Mouse (Mus musculus): Measurements from ENCODE around the gene Shcbp1l. TPM values are rescaled to one million over a fixed set of nuclear protein-coding genes. Genes with fewer than 3 reads are reported as not detected.
"Not testable (repeated sequence)": the region's sequence is repeated elsewhere in the genome, so short reads cannot be mapped to it uniquely, and the experiment has no call there.

Shcbp1l gene
- not detected for total RNA-seq (2021)
- long read RNA-seq, experiment 1: 0 reads
- long read RNA-seq, experiment 2: 0 reads

DNA sequence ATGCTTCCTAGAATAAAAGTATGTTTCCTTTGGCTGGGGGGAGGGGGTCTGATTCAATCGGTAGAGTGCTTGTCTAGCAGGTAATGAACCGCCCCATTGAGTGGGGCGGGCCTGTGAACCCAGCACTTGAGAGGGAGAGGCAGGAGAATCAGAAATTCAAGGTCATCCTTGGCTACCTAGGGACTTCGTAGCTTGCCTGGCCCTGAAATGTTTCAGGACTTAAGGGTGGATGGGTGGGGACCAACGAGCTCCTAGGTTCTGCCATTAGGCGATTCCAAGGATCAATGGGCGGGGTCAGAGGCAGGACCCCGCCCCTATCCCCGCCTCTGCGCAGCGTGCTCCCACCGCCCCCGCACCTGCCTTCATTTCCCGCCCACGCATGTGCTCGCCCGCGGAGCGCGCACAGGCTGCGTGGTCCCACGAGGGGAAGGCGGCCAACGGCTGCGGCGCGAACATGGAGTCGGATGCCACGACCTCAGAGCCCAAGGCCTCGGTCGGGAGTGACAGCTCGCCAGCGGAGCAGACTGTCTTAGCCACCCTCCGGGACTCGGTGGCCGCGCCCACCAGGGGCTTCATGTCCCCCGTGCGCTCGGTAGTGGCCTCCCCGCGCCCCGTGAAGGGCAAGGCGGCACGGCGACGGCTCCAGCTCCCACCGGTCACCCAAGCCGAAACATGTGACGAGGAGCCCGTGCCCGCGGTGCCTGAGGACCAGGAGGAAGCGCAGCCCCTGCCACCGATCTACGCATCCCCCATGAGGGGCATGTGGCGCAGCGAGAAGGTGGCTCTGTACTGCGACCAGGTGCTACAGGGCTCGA lies at the start of gene Shcbp1l:
TSS of gene Shcbp1l (plus strand) at position 393 of the 815 bp plus-strand sequence.
- TF ChIP-seq CTCF (IDR thresholded peaks at IDR 0.05): no peak
- Histone ChIP-seq H3K27ac (no peak within 1 kb of the TSS), H3K4me3 (peak within 1 kb of the TSS; percentile 73)
- intact Hi-C loops (cut with DNase I): no loop called here
- peak; percentile 64 for DNase-seq

DNA sequence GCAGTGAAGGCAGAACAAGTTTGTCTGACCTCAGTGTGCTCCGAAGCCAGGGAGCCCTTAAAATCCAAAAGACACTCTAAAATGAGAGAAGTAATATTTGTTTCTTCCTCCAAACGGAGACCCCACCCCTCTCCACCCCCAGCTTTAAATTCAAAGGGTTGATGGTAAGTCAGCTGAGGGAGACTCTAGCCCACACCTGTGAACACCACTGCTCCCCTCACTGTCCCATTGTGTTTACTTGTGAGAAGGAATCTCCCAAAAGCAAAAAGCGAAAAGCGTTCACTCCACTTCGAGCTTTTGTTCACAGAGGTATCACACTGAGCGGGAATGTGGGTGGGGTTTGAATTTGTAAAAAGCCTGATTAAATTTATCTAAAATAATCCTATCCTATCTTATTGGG lies 48.5 kb upstream of the Shcbp1l start:
- no peak for TF ChIP-seq CTCF (IDR thresholded peaks at IDR 0.05)
- no peak overlapping the region for H3K27ac ChIP-seq
- no peak for DNase-seq
- no peak overlapping the region for H3K4me3 ChIP-seq
- intact Hi-C loops (cut with DNase I): no loop called here

DNA sequence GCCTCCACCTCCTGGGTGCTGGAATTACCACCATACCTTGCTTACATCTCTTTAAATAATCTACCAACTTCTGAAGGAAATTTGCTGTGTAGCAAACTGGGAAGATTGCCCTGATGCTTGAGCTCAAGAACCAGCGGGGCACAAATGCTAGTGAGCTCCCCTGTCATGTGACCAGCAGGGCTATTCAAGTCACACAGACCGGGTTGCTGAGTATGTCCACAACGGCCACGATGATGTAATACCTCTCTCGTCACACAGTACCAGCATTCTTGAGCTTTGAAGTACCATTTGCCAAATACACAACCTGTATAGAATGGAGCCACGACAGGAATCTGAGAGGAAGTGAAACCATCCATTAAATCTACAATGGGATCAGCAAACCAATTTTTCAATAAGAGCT lies 46.4 kb upstream of the Shcbp1l start:
- TF ChIP-seq CTCF (IDR thresholded peaks at IDR 0.05): no peak
- H3K27ac ChIP-seq: no peak overlapping the region
- no peak for DNase-seq
- no peak overlapping the region for H3K4me3 ChIP-seq
- intact Hi-C loops (cut with DNase I): no loop called here

DNA sequence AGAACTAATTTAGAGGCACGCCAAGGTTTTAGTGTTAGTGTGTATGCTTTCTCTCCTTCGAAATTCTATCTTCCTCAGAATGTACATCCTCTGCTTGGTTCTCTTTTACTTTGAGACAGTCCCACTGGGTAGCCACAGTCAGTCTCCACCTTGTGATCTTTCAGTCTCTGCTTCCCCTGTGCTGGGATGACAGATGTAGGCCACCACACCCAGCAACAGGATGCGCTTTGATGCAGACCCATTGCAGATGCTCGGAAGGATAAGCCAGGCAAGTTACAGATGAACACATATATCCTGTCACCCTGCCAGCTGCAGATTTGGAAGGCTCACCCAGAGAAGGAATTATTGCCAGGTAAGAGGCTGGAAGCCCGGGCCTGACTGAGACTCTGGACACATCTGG lies 45.1 kb upstream of the Shcbp1l start:
- TF ChIP-seq CTCF (IDR thresholded peaks at IDR 0.05): no peak
- H3K4me3 ChIP-seq: no peak overlapping the region
- intact Hi-C loops (cut with DNase I): loop anchor here (10.0 kb wide), 1 partner anchor 585 kb away; no protein-coding TSS in a partner anchor
- no peak overlapping the region for H3K27ac ChIP-seq
- DNase-seq: no peak

DNA sequence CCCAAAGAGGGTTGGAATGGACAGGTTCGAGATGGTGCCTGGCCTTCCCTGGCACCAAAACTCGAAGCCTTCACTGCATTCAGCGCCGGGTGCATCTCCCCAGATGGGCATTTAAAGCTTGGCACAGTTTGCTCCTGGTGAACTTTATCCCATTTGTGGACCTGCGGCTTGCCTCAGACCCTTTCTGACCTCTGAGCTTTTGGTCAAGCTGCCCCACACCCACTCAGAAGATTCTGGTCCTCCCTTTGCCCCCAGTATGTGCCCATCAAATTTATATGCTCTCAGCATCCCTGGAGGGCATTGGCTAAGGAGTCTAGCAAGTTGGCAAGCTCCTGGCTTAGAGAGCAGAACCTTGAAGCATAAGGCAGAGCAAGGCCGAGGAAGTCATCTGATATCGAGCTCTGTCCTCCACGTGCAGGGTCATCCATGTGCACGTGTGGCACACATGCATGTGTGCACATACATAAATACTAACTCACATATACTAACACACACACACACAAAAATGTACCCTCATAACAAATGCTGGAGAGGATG lies 44.1 kb upstream of the Shcbp1l start:
- no peak for TF ChIP-seq CTCF (IDR thresholded peaks at IDR 0.05)
- intact Hi-C loops (cut with DNase I): loop anchor here (10.0 kb wide), 1 partner anchor 586 kb away; no protein-coding TSS in a partner anchor
- Histone ChIP-seq H3K27ac (no peak overlapping the region), H3K4me3 (no peak overlapping the region)
- no peak for DNase-seq

DNA sequence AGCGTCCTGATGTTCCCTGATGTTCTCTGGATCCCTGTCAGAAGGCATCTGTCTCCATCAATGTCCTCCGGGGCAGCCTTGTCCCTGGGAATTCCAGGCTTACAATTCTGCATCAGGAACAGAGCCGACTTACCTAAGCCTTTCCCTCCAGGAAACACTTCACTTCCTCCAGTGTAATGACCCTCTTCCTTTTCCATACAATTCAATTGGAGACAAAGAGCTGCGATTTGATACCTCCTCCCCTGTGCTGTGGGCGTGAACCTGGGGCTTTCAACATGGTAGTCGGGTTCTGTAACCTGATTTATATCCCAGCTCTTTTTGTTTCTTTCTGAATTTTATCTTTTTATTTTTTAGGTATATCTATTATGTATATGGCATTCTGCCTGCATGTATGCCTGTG lies 39.9 kb upstream of the Shcbp1l start:
- no peak overlapping the region for H3K4me3 ChIP-seq
- no peak overlapping the region for H3K27ac ChIP-seq
- DNase-seq: no peak
- intact Hi-C loops (cut with DNase I): loop anchor here (5.0 to 10.0 kb wide), 3 partner anchors 53 to 590 kb away; partner anchors contain the start of gene Lamc1
- TF ChIP-seq CTCF (IDR thresholded peaks at IDR 0.05): no peak

DNA sequence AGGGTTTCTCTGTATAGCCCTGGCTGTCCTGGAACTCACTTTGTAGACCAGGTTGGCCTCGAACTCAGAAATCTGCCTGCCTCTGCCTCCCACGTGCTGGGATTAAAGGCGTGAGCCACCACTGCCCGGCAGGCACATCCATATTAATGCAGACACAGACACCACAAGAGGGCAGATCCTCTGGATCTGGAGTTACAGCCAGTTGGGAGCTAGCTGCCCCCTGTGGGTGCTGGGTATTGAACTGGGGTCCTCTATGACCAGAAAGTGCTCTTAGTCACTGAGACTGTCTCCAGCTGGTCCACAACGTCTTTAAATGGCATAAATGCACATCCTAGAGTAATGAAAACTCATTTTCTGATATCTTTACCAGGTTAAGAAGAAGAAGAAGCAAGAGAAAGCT lies 39.3 kb upstream of the Shcbp1l start:
- not testable (repeated sequence) for DNase-seq, H3K27ac ChIP-seq, H3K4me3 ChIP-seq
- intact Hi-C loops (cut with DNase I): loop anchor here (1.0 to 10.0 kb wide), 4 partner anchors 53 to 591 kb away; partner anchors contain the start of gene Lamc1

DNA sequence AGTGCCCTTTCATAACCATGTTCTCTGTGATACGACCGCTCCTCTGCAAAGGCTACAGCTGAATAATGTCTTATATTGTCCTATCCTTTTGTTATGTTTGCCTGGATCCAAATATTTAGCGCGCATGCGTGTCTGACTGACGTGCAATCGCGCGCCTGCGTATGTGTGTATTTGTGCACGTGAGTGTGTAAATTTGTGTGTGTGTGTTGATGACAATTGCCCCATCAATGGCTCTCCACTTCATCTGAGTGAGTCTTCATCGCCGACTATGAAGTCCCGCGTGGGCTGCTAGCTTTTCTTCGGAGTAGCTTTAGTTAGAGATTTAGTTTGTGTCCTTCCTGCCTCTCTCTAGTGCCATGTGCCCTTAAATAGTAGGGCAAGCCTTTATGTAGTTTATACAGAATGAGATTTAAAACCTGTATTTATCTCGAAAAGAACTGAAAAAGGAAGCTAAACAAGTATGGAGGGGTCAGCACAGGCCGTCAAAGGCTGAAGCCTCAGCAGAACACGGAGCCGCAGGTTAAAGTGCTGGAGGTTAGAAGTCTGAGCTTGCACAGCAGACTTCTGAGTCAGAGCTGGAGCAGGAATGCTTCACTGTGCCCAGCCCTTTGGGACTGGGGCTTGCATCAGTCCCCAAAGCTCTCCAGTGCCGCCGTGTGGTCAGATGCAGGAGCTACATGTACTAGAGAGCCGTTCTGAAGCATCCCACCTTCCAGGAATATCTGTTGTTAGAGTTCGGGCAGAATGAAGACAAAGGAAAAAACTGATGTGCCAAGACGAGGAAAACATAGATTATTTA lies 38.5 kb upstream of the Shcbp1l start:
- TF ChIP-seq CTCF (IDR thresholded peaks at IDR 0.05): no peak; the same call in 1 of the 2 replicates
- intact Hi-C loops (cut with DNase I): loop anchor here (1.0 to 10.0 kb wide), 4 partner anchors 54 to 592 kb away; partner anchors contain the start of gene Lamc1
- H3K27ac ChIP-seq: peak overlapping the region; percentile 73
- peak overlapping the region; percentile 11 for H3K4me3 ChIP-seq
- peak; percentile 89 for DNase-seq

DNA sequence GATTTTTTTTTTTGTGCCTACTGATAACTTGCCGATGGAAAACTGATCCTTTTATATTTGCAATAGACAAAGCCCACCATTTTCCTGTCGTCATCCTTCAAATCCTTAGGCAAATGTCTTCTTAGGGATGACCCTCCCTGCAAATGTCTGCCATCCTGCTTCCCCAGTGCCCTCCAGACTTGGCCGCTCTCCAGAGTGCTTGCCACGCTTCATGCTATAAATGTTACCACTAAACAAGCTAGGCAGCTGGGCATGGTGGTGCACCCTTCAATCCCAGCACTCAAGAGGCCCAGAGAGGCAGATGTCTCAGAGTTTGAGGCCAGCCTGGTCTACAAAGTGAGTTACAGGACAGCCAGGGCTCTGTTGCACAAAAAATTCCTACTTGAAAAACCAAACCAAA lies 29.3 kb upstream of the Shcbp1l start:
- H3K27ac ChIP-seq; DNase-seq; intact Hi-C loops (cut with DNase I); H3K4me3 ChIP-seq: not testable (repeated sequence)

DNA sequence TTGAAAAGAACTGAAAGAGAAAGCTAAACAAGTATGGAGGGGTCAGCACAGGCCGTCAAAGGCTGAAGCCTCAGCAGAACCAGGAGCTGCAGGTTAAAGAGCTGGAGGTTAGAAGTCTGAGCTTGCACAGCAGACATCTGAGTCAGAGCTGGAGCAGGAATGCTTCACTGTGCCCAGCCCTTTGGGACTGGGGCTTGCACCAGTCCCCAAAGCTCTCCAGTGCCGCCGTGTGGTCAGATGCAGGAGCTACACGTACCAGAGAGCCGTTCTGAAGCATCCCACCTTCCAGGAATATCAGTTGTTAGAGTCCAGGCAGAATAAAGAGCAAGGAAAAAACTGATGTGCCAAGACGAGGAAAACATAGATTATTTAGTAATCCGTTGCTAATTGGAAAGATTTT lies 23.2 kb upstream of the Shcbp1l start:
- intact Hi-C loops (cut with DNase I): no loop called here
- peak overlapping the region; percentile 25; the same call in 1 of the 2 replicates for H3K27ac ChIP-seq
- no peak overlapping the region; the same call in 1 of the 2 replicates for H3K4me3 ChIP-seq
- peak; percentile 83 for DNase-seq
- peak; percentile 90 for TF ChIP-seq CTCF (IDR thresholded peaks at IDR 0.05)

DNA sequence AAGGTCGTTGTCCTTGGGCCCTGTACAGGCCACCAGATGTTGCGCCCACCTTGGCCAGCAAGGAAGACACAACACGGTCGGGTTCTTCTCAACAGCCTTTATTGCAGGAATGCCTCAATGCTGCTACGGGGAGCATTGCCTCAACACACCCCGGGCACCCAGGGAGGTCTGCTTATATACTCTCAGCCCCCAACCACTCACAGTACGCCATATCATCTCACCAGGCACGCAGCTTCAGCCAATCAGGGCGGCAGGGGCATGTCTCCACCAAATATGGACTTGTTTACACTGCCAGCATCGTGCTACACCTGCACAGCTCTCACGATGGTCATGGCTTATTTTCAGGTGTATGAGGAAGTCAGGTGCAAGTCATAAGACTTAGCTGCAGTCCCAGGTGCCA lies 17.3 kb upstream of the Shcbp1l start:
- H3K27ac ChIP-seq; H3K4me3 ChIP-seq; DNase-seq; intact Hi-C loops (cut with DNase I): not testable (repeated sequence)

DNA sequence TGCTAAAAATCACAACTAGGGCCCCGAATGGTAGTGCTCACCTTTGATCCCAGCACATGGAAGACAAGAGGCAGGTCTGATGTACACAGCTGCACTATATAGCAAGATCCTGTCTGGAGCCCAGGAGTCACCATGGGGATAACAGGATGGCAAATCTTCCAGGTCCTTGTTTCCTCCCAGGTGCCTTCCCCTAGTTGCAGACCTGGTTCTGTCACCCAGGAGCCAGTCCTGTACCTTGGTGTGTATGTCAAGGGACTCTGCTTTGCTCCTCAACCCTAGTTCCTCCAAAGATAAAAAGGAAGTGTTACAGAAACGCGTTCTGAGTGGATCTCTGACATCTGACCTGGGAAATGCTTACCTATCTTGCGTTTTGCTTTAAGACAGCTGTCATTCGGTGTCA lies 16.7 kb upstream of the Shcbp1l start:
- DNase-seq; H3K4me3 ChIP-seq; H3K27ac ChIP-seq; intact Hi-C loops (cut with DNase I): not testable (repeated sequence)

DNA sequence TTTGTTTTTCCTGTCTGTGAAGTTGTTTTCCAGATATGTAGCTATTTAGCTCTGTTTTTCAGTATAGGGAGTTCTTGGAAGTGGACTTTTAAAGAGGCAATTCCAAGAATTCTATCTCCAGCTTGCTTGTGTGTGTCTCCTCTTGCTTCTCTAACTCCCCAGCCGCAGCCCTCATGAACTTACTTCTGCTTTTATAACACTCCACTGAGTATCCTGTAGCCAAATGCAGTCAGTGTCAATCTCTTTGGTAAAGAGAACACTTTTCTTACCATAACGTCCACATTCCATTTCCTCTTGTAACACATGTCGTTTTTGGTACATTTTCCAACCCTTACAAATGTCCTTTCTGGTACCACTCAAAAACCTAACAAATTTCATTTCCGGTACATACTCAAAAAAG lies 14.0 kb upstream of the Shcbp1l start:
- intact Hi-C loops (cut with DNase I); H3K4me3 ChIP-seq; DNase-seq; H3K27ac ChIP-seq: not testable (repeated sequence)
